Mouse (Mus musculus): ENCODE results near the gene Aipl1.

GRCm38 (mm10) chr11:72048730-72049129 lies 11.4 kb upstream of the Aipl1 start:
- TF ChIP-seq POLR2A (IDR thresholded peaks at IDR 0.05; ENCODE audit: extremely low read depth, insufficient read depth, low read length): no peak
- no peak for TF ChIP-seq CTCF (IDR thresholded peaks at IDR 0.05; ENCODE audit: extremely low read depth, insufficient read depth, low read length)
